Mouse (Mus musculus) cortical plate, adult 2 months (tissue): ENCODE results near the gene 5330417C22Rik. TPM values are rescaled to one million over a fixed set of nuclear protein-coding genes. Genes with fewer than 3 reads are reported as not detected.
A peak's percentile ranks its signal among the peaks of the same experiment; 100 is the strongest.

Experiments
- H3K27ac ChIP-seq: fragments of 200-500 bp; 2 replicates; pipeline ENCODE4 v1.5.1; 2012; ENCODE audit warnings: low read length, control low read depth, inconsistent platforms; ENCODE audit not compliant: insufficient read depth
- H3K4me1 ChIP-seq: fragments of 200-500 bp; 2 replicates; pipeline ENCODE4 v1.6.1; 2011; ENCODE audit warnings: low read length; ENCODE audit not compliant: control insufficient read depth, insufficient read depth
- H3K4me3 ChIP-seq: fragments of 200-500 bp; 2 replicates; pipeline ENCODE4 v1.5.1; 2011; ENCODE audit warnings: mild to moderate bottlenecking, low read length, control low read depth; ENCODE audit not compliant: insufficient read depth
- CTCF ChIP-seq: fragments of 200-500 bp; IDR thresholded peaks from 2 replicates; pipeline ENCODE4 v1.5.1; 2011; ENCODE audit warnings: mild to moderate bottlenecking, control low read depth, low read length; ENCODE audit not compliant: insufficient read depth; ENCODE audit errors: extremely low read depth
- POLR2A ChIP-seq: fragments of 200-500 bp; IDR thresholded peaks from 2 replicates; pipeline ENCODE4 v1.6.1; 2011; ENCODE audit warnings: mild to moderate bottlenecking, low read length, control low read depth; ENCODE audit not compliant: insufficient read depth; ENCODE audit errors: extremely low read depth
- polyA plus RNA-seq: library from polyadenylated mRNA; depleted of rRNA; stranded (reverse); fragments of >200 nt; gene quantifications from 2 replicates; pipeline ENCODE4 v1.2.3, GENCODE M21; 2012

The 5330417C22Rik gene
- polyA plus RNA-seq, 1 experiment: 28.0 TPM

- TF ChIP-seq CTCF: no peak
- TF ChIP-seq POLR2A: no peak
- H3K4me3 ChIP-seq: no peak overlapping the region
- no peaks in the 10 kb centered on the region for H3K4me1 ChIP-seq
- H3K27ac ChIP-seq: no peak overlapping the region
Observed at GRCm38 (mm10) chr3:108467760-108468159, 68.6 kb downstream of the 5330417C22Rik start.

GRCm38 (mm10) chr3:108466425-108466824 is 69.9 kb downstream of the 5330417C22Rik start:
- no peak overlapping the region for H3K27ac ChIP-seq
- no peaks in the 10 kb centered on the region for H3K4me1 ChIP-seq
- H3K4me3 ChIP-seq: no peak overlapping the region
- TF ChIP-seq CTCF (peak; percentile 61), POLR2A (no peak)

GRCm38 (mm10) chr3:108458866-108459265 is 77.5 kb downstream of the 5330417C22Rik start:
- Histone ChIP-seq H3K27ac (no peak overlapping the region), H3K4me3 (no peak overlapping the region), H3K4me1 (no peaks in the 10 kb centered on the region)
- TF ChIP-seq CTCF: no peak
- TF ChIP-seq POLR2A: no peak

- Histone ChIP-seq H3K4me1 (no peaks in the 10 kb centered on the region), H3K4me3 (no peak overlapping the region), H3K27ac (no peak overlapping the region)
- TF ChIP-seq CTCF (no peak), POLR2A (no peak)
Observed at GRCm38 (mm10) chr3:108458380-108458779, 78.0 kb downstream of the 5330417C22Rik start.

GRCm38 (mm10) chr3:108454172-108454571 is 82.2 kb downstream of the 5330417C22Rik start:
- no peak overlapping the region for H3K4me3 ChIP-seq
- H3K27ac ChIP-seq: no peak overlapping the region
- TF ChIP-seq CTCF (no peak), POLR2A (no peak)
- no peaks in the 10 kb centered on the region for H3K4me1 ChIP-seq

- H3K4me3 ChIP-seq: no peak overlapping the region
- no peaks in the 10 kb centered on the region for H3K4me1 ChIP-seq
- TF ChIP-seq POLR2A: no peak
- no peak for TF ChIP-seq CTCF
- H3K27ac ChIP-seq: no peak overlapping the region
Observed at GRCm38 (mm10) chr3:108451969-108452368, 84.4 kb downstream of the 5330417C22Rik start.

- TF ChIP-seq CTCF: no peak
- TF ChIP-seq POLR2A: no peak
- peaks cover 4% of the 10 kb centered on the region for H3K4me1 ChIP-seq
- H3K27ac ChIP-seq: no peak overlapping the region
- H3K4me3 ChIP-seq: peak overlapping the region; percentile 69
Observed at GRCm38 (mm10) chr3:108445366-108445705, 91.0 kb downstream of the 5330417C22Rik start.

GRCm38 (mm10) chr3:108444698-108445365 is 91.5 kb downstream of the 5330417C22Rik start, which contains the start of gene Sars:
TSS of gene Sars (minus strand) at chr3:108445209.
- Histone ChIP-seq H3K27ac (peak within 1 kb of the TSS; percentile 61), H3K4me1 (peaks cover 4% of the 10 kb centered on the region), H3K4me3 (peak within 1 kb of the TSS; percentile 69)
- TF ChIP-seq POLR2A: peak; percentile 70
- TF ChIP-seq CTCF: no peak

GRCm38 (mm10) chr3:108444029-108444428 is 92.3 kb downstream of the 5330417C22Rik start:
- H3K4me1 ChIP-seq: peaks cover 5% of the 10 kb centered on the region
- TF ChIP-seq CTCF (no peak), POLR2A (no peak)
- peak overlapping the region; percentile 38 for H3K27ac ChIP-seq

GRCm38 (mm10) chr3:108436380-108436714 is 100.0 kb downstream of the 5330417C22Rik start:
- Histone ChIP-seq H3K4me1 (peaks cover 2% of the 10 kb centered on the region; the same call in 1 of the 2 replicates), H3K27ac (no peak overlapping the region), H3K4me3 (no peak overlapping the region)
- TF ChIP-seq POLR2A (no peak), CTCF (no peak)

More at GRCm38 (mm10) chr3:108444029-108444428, 92.3 kb downstream of the 5330417C22Rik start:
- peak overlapping the region; percentile 69 for H3K4me3 ChIP-seq
